Mouse (Mus musculus) layer of hippocampus, adult 11-12 months (tissue): ENCODE results near the gene Emc9.

Experiments
- DNase-seq: peaks from one replicate; pipeline ENCODE4 v3.0.0; 2022; ENCODE audit warnings: low spot score

Gene Emc9

DNA sequence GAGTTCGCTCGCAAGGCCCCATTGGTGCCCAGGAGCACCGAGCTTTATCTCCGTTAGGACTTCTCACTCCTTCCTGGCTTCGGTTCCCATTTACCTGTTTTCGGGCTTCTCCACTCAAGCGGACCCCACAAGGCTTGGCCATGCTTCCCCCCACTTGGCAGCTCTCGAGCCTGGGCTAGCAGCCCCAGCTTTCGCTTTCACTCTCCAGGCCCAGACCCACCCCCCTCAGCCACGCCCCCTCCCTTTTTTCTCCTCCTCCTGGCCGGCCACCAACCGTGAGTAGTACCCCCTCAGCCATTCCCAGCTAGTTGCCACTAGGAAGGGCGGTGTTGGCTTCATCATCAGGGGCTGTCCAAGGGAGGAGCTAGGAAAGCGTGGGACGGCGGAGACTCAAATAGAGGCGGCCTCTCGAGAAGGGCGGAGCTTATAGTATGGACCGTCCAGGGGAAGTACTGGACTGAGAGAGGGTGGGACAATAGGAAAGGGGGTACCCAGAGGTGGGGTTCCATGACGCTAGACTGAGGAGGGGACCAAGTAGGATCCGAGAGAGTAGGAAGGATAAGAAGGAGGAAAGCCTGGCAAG is 5.7 kb upstream of the Emc9 start, which contains the start of gene Psme2:
TSS of gene Psme2 (minus strand) at position 366 of the 583 bp plus-strand sequence.
- DNase-seq, result peak; percentile 95

DNA sequence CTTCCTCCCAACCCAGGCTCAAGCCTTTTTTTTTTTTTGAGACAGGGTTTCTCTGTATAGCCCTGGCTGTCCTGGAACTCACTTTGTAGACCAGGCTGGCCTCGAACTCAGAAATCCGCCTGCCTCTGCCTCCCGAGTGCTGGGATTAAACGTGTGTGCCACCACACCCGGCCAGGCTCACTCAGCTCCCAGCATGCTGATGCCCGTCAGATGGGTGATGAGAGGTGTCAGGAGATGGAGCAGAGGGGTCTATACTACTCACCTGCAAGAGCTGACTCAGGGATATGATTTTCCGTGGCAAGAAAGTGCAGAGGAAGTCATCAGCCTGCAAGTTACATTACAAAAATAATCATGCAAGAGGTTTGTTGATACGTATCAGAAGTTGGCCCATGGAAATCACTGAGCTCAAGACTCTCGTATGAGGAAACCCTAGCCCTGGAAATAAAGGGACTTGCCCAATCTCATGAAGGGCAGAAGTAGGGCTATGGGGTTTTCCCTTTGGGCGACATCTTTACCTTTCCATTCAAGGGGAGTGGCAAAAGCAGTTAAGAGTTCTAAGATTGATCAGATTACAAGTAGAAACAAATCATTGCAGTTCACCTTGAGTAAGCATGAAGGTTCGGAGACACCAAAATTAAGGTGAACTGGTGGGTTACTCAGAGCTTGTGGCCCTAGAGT is 4.8 kb upstream of the Emc9 start:
- DNase-seq, result no peak

GRCm38 (mm10) chr14:55589271-55589670 is 4.2 kb upstream of the Emc9 start:
- no peak for DNase-seq

DNA sequence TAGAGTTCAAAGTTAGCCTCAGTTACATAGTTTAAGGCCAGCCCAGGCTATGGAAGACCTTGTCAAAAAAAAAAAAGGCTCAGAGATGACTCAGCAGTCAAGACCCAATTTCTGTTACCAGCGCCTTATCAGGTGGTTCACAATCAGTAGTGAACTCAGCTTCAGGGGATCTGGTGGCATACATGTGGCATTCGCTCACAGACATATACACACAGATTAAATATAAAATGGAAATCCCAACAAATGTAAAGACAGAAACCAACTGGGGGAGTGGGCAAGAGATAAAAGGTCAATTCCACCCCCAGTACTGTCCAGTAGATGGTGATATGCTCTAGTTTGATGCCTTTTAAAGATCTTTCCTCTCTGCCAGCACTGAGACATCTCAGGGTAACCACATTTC is 1.0 kb upstream of the Emc9 start:
- no peak for DNase-seq

DNA sequence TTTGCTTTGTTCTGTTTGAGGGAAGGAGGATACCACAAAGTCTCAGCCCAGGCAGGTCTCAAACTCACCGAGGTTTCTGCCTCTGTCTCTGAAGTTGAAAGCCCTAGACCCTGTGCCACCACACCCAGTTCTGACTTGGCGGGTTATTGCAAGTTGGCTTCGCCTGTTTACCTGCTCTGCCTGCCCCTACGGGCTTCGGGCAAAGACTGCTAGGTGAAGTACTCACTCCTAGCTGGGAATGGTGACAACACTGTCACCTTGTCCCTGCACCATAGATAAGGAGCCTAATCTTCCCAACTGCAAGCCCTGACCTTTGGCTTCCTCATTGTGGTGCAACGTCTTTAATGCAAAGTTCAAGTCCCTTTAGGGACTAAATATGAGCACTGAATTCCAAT is 461 bp upstream of the Emc9 start:
- DNase-seq, result no peak

DNA sequence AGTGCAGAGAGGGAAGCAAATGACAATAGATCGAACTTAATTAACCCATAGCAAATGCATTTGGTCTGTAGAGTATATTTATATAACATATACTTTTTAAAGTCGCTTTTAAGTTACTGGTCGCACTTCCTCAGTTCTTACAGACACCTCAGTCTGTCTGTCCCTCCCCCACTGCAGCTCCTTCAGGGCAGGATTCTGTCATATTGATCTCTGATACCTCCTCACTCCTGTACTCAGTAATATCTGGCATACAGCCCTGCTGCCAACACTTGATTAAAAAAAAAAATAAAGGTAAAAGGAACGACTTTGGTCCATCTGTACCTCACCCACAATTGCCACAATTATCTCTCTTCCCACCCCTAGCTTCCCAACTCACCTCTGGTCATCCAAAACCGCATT is 800 bp downstream of the Emc9 start:
- DNase-seq, result no peak

GRCm38 (mm10) chr14:55581981-55582681 is 3.0 kb downstream of the Emc9 start:
- DNase-seq, result no peak

- DNase-seq, result no peak
Measured at GRCm38 (mm10) chr14:55580731-55581130, 4.4 kb downstream of the Emc9 start.

GRCm38 (mm10) chr14:55579511-55580496 is 5.3 kb downstream of the Emc9 start:
- DNase-seq, result no peak

DNA sequence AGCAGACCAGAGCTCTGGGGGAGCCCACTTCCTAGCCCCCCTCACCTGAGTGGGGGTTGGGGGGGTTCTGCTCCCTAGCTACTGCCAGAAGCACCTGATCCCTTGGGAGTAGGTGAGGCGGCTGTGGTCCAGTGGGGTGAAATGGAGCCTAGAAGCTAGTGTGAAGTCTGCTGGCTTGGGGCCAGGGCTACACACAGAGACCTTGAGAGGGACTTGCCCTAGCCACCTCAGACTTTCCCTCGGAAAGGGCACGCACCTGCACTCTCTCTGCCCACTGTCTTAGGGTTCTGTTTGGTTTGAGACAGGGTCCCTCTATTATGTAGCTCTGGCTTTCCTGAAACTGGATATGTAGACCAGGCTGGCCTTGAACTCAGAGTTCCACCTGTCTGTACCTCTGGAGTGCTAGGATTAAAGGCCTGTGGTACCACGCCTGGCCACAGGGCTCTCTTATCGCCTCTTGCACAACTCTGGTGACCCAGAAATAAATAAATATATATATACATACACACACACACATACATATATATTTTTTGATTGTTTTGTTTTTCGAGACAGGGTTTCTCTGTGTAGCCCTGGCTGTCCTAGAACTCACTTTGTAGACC is 6.3 kb downstream of the Emc9 start:
- DNase-seq, result peak; percentile 65

DNA sequence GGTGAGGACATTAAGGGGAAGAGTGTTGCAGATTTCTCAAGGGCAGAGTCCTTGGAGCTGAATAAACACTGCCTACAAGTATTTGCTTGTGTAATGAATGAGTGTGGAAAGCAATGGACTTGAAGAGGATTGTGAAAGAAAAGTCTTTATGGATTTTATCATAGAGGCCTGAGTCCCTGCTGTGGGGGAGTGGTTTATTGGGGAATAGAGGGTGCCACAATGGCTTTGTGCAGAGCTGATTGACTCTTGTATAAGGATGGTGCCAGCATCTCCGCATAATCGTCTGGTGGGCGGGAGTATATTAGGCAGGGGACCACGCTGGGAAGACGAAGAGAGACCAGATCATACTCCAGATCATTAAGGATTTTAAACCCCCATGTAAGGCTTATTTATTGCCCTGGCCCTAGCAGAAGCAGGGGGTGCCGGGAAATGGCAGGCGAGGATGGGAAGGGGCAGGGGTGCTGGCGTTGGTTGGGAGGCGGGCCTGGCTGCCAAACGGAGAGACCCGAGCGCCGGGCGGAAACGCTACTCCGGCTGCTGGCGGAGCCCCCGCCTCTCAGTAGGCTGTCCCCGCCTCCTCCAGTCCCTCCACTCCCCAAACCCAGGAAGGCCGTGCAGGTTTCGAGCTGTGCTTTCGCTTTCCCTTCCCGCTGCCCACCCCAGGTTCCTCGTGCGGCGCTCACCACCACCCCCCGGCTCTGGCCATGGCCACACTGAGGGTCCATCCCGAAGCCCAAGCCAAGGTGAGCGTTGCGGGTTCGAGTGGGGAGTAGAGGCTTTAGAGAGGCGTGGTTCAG is 7.0 kb downstream of the Emc9 start, which contains the start of gene Psme1:
TSS of gene Psme1 (plus strand) at position 253 of the 797 bp plus-strand sequence.
- DNase-seq, result peak; percentile 69

DNA sequence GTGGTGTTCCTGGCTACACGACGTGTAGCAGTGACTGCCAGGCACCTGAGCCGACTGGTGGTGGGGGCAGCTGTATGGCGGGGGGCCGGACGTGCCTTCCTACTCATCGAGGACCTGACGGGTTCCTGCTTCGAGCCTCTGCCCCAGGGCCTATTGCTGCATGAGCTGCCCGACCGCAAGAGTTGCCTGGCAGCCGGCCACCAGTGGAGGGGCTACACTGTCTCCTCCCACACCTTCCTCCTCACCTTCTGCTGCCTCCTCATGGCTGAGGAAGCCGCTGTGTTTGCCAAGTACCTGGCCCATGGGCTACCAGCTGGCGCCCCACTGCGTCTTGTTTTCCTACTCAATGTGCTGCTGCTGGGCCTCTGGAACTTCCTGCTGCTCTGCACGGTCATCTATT is 8.7 kb downstream of the Emc9 start:
- peak; percentile 55 for DNase-seq

DNA sequence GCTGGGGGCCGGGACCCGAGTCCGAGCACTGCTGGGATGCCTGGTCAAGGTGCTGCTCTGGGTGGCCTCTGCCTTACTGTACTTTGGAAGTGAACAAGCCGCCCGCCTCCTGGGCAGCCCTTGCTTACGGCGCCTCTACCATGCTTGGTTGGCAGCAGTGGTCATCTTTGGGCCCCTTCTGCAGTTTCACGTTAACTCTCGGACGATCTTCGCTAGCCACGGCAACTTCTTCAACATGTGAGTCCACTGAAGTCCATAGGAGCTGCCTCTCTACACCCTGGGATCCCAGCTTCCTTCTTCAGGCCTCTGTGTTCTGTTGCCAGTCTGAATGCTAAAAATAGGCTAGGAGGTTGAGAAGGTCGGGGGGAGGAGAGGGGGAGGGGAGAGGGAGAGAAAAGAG is 9.4 kb downstream of the Emc9 start:
- DNase-seq, result no peak

DNA sequence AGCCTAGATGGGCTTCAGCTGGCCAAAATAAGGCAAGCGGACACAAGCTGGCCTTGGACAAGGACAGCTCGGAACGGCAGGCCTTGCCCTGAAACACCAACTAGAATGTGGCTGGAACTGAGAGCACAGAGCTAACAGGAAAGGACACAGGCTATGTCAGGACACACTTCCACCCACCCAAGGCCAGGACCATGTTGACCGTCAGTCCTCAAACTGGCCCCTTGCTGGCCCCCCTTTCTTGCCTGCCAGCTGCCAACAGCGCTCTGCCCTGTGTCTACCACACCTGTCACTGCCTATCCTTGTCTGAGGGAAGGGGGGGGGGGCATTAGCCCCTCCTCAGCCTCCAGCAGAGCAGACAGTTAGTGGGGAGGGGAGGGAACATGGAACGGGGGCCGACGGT is 9.8 kb downstream of the Emc9 start, which contains the start of gene Fitm1:
TSS of gene Fitm1 (plus strand) at position 316 of the 400 bp plus-strand sequence.
- no peak for DNase-seq

- no peak for DNase-seq
Measured at GRCm38 (mm10) chr14:55571760-55572159, 13.3 kb downstream of the Emc9 start.

DNA sequence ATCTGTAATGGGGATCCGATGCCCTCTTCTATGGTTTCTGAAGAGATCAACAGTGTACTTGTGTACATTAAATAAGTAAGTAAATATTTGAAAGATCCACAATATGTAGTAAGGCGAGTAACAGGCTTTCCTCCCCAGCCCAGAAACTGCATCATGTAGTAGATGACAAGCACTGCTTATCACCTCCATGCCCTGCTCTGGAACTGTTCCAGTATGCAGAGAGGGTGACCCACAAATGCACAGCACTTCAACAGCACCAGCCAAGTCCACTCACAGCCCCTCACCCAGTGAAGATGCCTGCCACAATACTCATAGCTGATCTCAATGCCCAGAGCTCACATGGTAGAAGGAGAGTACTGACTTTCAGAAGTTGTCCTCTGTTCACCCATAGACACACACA is 14.5 kb downstream of the Emc9 start:
- no peak for DNase-seq

- DNase-seq, result no peak
Measured at GRCm38 (mm10) chr14:55567496-55567895, 17.6 kb downstream of the Emc9 start.

DNA sequence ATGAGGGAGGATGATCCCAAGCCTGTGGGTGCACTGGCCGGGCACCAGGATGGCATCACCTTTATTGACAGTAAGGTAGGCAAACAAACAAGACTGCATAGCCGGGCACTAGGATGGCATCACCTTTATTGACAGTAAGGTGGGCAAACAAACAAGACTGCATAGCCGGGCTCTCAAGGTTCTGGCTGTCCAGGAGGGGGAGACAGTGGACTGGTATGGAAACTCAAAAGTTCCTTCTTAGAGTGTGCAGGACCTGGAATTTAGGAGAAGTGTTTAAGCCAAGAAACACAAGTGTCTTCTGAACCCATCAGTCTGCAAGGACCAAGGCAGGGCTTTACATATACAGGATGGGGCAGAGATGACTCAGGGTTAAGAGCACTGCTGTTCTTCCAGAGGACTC is 19.4 kb downstream of the Emc9 start:
- DNase-seq, result no peak

DNA sequence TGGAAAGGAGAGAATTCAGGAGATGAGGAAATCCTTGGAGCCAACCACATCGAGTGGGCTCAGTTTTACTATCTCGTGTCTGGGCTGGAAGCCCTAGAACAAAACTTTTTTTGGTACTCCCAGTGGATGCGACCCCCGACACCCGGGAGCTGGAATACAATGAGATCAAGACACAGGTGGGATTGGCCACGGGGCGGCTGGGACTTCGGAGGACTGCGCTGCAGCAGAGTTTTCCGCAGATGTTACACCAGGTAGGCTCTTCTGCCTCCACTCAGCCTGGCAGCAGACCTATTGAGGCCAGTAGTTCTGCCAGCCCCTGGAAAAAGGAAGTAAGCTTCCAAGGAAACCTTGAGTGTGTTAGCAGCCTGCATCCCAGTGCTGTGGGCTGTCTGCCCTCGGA is 21.9 kb downstream of the Emc9 start:
- no peak for DNase-seq

GRCm38 (mm10) chr14:55561860-55562259 is 23.2 kb downstream of the Emc9 start:
- no peak for DNase-seq
